Mouse (Mus musculus) liver, postnatal 0 days (tissue): ENCODE measurements around the gene Utp11. TPM values are rescaled to one million over a fixed set of nuclear protein-coding genes. Genes with fewer than 3 reads are reported as not detected.

Experiments used
- ATAC-seq: fragments of 200-750 bp; cut with Nextera tagmentation; 2 replicates; pipeline ENCODE4 v1.8.0; 2017; ENCODE audit warnings: mild to moderate bottlenecking, moderate library complexity
- DNase-seq: peaks from one replicate; pipeline ENCODE4 v3.0.0-alpha.2; 2016
- H3K27ac ChIP-seq: fragments of 300-500 bp; sonication (generic); 2 replicates; pipeline ENCODE4 v1.5.1; 2014; ENCODE audit warnings: antibody characterized with exemption, moderate library complexity, mild to moderate bottlenecking, low read depth
- H3K27me3 ChIP-seq: fragments of 300-500 bp; sonication (generic); 2 replicates; pipeline ENCODE4 v1.6.1; 2014; ENCODE audit warnings: low read length, control low read depth, mixed read lengths; ENCODE audit not compliant: insufficient read depth
- H3K36me3 ChIP-seq: fragments of 300-500 bp; sonication (generic); replicated peaks from 2 replicates; pipeline ENCODE4 v1.6.1; 2014; ENCODE audit warnings: mild to moderate bottlenecking, control low read depth, low read length, moderate library complexity, mixed read lengths; ENCODE audit not compliant: insufficient read depth
- H3K4me1 ChIP-seq: fragments of 300-500 bp; sonication (generic); 2 replicates; pipeline ENCODE4 v1.6.1; 2014; ENCODE audit warnings: antibody characterized with exemption, mild to moderate bottlenecking, control low read depth; ENCODE audit not compliant: insufficient read depth
- H3K4me2 ChIP-seq: fragments of 300-500 bp; sonication (generic); 2 replicates; pipeline ENCODE4 v1.6.1; 2014; ENCODE audit warnings: low read depth, mild to moderate bottlenecking, low read length, moderate library complexity, mixed read lengths
- H3K4me3 ChIP-seq: fragments of 300-500 bp; sonication (generic); 2 replicates; pipeline ENCODE4 v1.5.1; 2014; ENCODE audit warnings: low read depth, low read length
- H3K9ac ChIP-seq: fragments of 300-500 bp; sonication (generic); replicated peaks from 2 replicates; pipeline ENCODE4 v1.6.1; 2014; ENCODE audit warnings: mild to moderate bottlenecking, moderate library complexity
- H3K9me3 ChIP-seq: fragments of 300-500 bp; sonication (generic); 2 replicates; pipeline ENCODE4 v1.6.1; 2016; ENCODE audit warnings: mild to moderate bottlenecking, control low read depth, low read length, mixed read lengths
- CTCF ChIP-seq: sonication (generic); IDR thresholded peaks from 2 replicates; pipeline ENCODE4 v1.5.1; 2016; ENCODE audit warnings: antibody characterized with exemption, low read depth
- EP300 ChIP-seq: IDR thresholded peaks from 2 replicates; pipeline ENCODE4 v1.6.1; 2016; ENCODE audit warnings: antibody characterized with exemption, low read depth, mild to moderate bottlenecking
- WGBS: fragments of 180-500 bp; shearing (Covaris S2); extraction: QIAGEN DNeasy Blood & Tissue Kit; methylation state at CpG from one replicate; pipeline ENCODE4 v1.1.7; 2014; ENCODE audit not compliant: insufficient replicate concordance; 5-methylcytosine and 5-hydroxymethylcytosine counted together
- polyA plus RNA-seq: library from polyadenylated mRNA; unstranded; fragments of >200 nt; fragmentation: Nextera tagmentation; extraction: Ambion mirVana; gene quantifications from 2 replicates; pipeline ENCODE4 v1.2.1, GENCODE M21; 2015

Utp11 gene
- polyA plus RNA-seq, 1 experiment from 2014 or later = 21.6 TPM

- H3K36me3 ChIP-seq = peaks cover 51% of the 10 kb centered on the region
- H3K27me3 ChIP-seq = no peaks in the 10 kb centered on the region
- no peaks in the 10 kb centered on the region for H3K9me3 ChIP-seq
- no peaks in the 10 kb centered on the region for H3K4me1 ChIP-seq
- ATAC-seq = no peak
- TF ChIP-seq CTCF = peak; percentile 61
- TF ChIP-seq EP300 = no peak
- H3K27ac ChIP-seq = no peak overlapping the region
- H3K9ac ChIP-seq = no peak overlapping the region
- no peak overlapping the region for H3K4me3 ChIP-seq
- DNase-seq = no peak
- no peak overlapping the region for H3K4me2 ChIP-seq
- WGBS = 55% methylated on average over 7 of the region's 7 CpGs
Observed at GRCm38 (mm10) chr4:124682270-124682669, 11.1 kb downstream of the Utp11 start.

- peaks cover 18% of the 10 kb centered on the region for H3K27me3 ChIP-seq
- no peak overlapping the region for H3K4me3 ChIP-seq
- no peak for ATAC-seq
- H3K27ac ChIP-seq = no peak overlapping the region
- H3K4me1 ChIP-seq = no peaks in the 10 kb centered on the region
- DNase-seq = no peak
- no peak overlapping the region for H3K9ac ChIP-seq
- H3K36me3 ChIP-seq = peaks cover 24% of the 10 kb centered on the region
- TF ChIP-seq CTCF = no peak
- no peak for TF ChIP-seq EP300
- H3K4me2 ChIP-seq = no peak overlapping the region
- WGBS = 80% methylated on average over 6 of the region's 6 CpGs
- no peaks in the 10 kb centered on the region for H3K9me3 ChIP-seq
Observed at GRCm38 (mm10) chr4:124675958-124676357, 17.4 kb downstream of the Utp11 start.

DNA sequence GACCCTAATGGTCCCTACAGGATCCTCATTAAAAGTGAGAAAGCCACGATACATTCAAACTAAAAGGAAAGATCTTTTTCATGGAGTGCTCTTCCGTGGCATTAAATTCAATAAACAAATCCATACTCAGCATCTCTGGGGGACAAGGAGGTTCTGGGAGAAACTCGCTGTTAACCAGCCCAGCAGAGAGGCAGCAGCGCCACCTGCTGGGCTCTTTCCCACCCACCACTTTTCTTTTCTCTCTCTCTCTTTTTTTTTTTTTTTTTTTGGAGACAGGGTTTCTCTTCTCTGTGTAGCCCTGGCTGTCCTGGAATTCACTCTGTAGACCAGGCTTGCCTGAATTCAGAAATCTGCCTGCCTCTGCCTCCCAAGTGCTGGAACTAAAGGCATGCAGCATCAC, 18.4 kb downstream of the Utp11 start:
- Histone ChIP-seq H3K4me3 (no peak overlapping the region), H3K27me3 (peaks cover 21% of the 10 kb centered on the region), H3K27ac (no peak overlapping the region), H3K9ac (no peak overlapping the region), H3K9me3 (no peaks in the 10 kb centered on the region), H3K36me3 (peaks cover 14% of the 10 kb centered on the region), H3K4me1 (no peaks in the 10 kb centered on the region), H3K4me2 (no peak overlapping the region)
- DNase-seq (peak; percentile 72), ATAC-seq (no peak)
- TF ChIP-seq CTCF (peak; percentile 80), EP300 (no peak)
- 9% methylated on average over 4 of the region's 4 CpGs for WGBS

DNA sequence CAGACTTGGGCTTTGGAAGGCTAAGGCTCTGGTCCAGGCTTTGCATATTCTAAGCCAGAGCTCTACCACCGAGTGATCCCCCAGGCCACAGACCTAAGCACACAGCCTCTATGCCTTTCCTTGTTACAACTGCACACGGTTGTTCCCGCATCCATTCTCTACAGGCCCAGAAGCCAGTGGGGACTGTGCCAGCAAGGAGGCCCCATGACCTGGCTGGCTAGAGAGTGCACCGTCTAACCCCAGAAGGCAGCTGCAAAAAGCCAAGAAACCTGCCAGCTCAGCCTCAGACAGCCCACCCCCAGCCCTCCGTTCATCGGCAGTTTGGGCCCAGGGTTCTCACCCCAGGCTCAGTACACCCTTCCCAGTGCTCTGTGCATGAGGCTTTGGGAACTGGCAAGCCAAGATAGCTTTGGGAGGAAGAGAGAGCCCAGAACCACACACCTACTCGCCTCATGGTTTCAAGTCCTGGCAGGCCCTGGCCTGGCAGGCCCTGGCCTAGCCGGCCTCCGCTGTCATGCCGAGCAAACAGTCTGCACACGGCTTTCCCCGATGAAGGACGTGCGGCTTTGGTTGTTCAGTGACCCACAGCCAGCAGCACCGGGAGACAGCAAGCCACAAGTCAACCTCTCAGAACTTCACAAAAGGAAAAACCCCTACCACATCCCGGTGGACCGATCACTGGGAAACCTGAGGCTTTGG, 18.9 kb downstream of the Utp11 start:
- Histone ChIP-seq H3K27ac (no peak overlapping the region), H3K4me2 (no peak overlapping the region), H3K36me3 (peaks cover 9% of the 10 kb centered on the region), H3K9ac (no peak overlapping the region), H3K4me3 (no peak overlapping the region), H3K4me1 (no peaks in the 10 kb centered on the region), H3K9me3 (no peaks in the 10 kb centered on the region), H3K27me3 (peaks cover 21% of the 10 kb centered on the region)
- WGBS = 76% methylated on average over 17 of the region's 17 CpGs
- TF ChIP-seq CTCF = no peak
- no peak for TF ChIP-seq EP300
- DNase-seq = no peak
- ATAC-seq = no peak

DNA sequence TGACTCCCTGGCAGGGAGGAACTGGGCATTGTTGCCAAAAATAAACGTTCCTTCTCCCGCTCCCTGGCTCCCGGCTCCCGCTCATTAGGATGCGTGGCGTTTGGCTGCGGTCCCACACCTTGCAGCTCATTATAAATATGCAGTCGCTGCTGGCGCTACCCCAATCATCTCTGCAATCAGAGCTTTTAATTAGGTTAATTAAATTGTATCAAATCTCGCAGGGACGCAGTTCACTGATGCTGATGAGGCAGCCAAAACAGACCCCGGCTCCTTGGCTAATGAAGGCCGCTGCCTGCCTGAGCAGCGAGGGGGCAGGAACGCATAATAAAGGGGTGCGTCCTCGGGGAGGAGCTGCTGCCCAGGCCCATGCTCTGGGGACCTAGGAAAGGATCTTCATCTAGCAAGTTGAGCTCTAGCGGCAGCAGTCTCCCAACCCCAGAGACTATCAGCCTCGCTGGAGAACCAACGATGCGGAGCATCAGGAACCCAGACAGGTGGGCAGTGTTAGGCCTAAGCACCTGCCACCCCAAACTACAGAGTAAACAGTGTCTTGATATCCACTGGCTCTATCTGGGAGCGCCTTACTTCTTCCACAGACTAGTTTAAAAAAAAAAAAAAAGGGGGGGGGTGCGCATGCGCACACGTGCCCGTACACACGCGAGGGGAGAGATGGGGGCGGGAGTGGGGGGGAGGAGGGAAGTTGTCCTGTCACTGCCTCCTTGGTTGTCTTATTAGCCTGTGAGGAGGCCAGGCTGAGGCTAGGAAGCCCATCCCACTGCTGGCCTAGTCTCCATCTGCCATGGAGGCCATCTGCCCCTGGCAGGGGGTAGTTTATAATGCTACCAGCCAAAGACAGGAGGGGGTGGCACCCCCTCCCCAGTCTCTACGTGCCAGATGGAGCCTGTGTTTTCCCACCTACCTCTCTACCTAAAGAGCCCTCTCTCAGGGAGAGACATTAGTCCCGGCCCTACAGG, 20.8 kb downstream of the Utp11 start:
- no peak for ATAC-seq

DNA sequence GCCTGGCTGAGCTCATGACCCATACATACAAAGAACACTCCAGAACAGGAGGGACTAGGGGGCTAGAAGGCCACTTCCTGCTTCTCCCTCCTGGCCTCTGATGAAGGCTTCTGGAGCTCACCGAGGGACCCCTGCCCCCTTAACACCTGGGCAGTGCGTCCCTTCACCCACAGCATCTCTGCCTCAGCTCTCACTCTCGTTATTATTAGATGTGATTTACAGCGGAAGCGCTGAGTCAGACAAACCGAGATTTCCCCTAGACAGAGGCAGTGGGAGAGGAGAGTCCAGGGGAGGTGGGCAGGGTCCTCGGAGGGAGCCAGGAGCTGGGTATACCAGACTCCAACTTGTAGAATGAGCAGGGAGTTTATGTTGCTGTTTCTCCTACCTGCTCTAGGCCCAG, 21.8 kb downstream of the Utp11 start:
- DNase-seq = no peak
- Histone ChIP-seq H3K36me3 (no peaks in the 10 kb centered on the region), H3K27me3 (peaks cover 28% of the 10 kb centered on the region), H3K4me1 (no peaks in the 10 kb centered on the region), H3K4me3 (no peak overlapping the region), H3K9ac (no peak overlapping the region), H3K9me3 (no peaks in the 10 kb centered on the region), H3K27ac (no peak overlapping the region), H3K4me2 (no peak overlapping the region)
- TF ChIP-seq CTCF (no peak), EP300 (no peak)
- 25% methylated on average over 7 of the region's 7 CpGs for WGBS
- no peak for ATAC-seq

More for the DNA sequence above, 20.8 kb downstream of the Utp11 start:
- Histone ChIP-seq H3K9me3 (no peaks in the 10 kb centered on the region), H3K36me3 (no peaks in the 10 kb centered on the region; the same call in 1 of the 2 replicates), H3K9ac (no peak overlapping the region), H3K27me3 (peaks cover 24% of the 10 kb centered on the region), H3K4me3 (no peak overlapping the region), H3K4me1 (no peaks in the 10 kb centered on the region), H3K27ac (no peak overlapping the region), H3K4me2 (no peak overlapping the region)
- TF ChIP-seq EP300 (no peak), CTCF (no peak)
- no peak for DNase-seq
- 7% methylated on average over 29 of the region's 31 CpGs for WGBS
